Mouse (Mus musculus): ENCODE measurements around the gene Lta. TPM values are rescaled to one million over a fixed set of nuclear protein-coding genes. Genes with fewer than 3 reads are reported as not detected.

Lta gene
- total and polyA plus RNA-seq, 3 experiments, result 0.24 TPM; not detected in 2

DNA sequence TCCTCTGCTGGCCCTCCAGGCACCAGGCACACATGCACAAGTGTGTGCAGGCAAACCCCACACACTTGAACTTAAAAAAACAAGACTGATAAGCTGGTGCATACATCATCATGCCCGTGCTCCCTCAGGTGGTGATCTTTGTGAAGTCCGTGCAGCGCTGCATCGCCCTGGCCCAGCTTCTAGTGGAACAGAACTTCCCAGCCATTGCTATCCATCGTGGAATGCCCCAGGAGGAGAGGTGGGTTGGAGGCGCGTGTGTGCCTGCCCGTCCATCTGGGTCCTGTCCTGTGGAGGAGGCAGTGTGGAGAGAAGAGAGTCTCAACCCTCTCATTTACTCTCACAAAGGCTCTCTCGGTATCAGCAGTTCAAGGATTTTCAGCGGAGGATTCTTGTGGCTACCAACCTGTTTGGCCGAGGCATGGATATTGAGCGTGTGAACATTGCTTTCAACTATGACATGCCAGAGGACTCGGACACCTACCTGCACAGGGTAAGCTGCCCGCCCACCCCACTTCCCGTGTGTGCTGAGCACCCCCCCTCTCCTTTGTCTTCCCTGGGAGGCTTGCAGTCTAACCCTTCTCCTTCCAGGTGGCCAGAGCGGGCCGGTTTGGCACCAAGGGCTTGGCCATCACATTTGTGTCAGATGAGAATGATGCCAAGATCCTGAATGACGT is 47.6 kb upstream of the Lta start:
- H3K9me3 ChIP-seq (replicated peaks; ENCODE audit: insufficient read depth, low read length), result no peaks in the 10 kb centered on the region
- DNase-seq (ENCODE audit: low read depth, low spot score), result no peak
- no peak overlapping the region for H3K27ac ChIP-seq (ENCODE audit: control insufficient read depth, low read depth, low read length)
- peaks cover 0 to 4% of the 10 kb centered on the region in 2 experiments; a peak in 2 of 4 replicates for H3K4me1 ChIP-seq (ENCODE audit: control insufficient read depth in 1 of 2, insufficient read depth in 2 of 2, low read length in 2 of 2)
- H3K27me3 ChIP-seq (ENCODE audit: control insufficient read depth in 1 of 2, insufficient read depth in 2 of 2, low read length in 2 of 2), result no peaks in the 10 kb centered on the region
- H3K4me3 ChIP-seq (ENCODE audit: control insufficient read depth in 1 of 2, insufficient read depth in 1 of 2, low read depth in 2 of 2, low read length in 2 of 2), result no peak overlapping the region
- peaks cover 0 to 14% of the 10 kb centered on the region in 2 experiments; a peak in 2 of 4 replicates for H3K36me3 ChIP-seq (ENCODE audit: control insufficient read depth in 1 of 2, insufficient read depth in 2 of 2, low read length in 2 of 2)
- H3K79me2 ChIP-seq (ENCODE audit: control insufficient read depth, insufficient read depth, low read length, poor library complexity), result peaks cover 2% of the 10 kb centered on the region; the same call in 1 of the 2 replicates
- TF ChIP-seq POLR2AphosphoS2 (IDR thresholded peaks at IDR 0.05; ENCODE audit: low read length) (peak; percentile 63; the same call in 1 of the 2 replicates), USF2 (IDR thresholded peaks at IDR 0.05; ENCODE audit: borderline replicate concordance in 1 of 2, insufficient read depth in 1 of 2, low read depth in 1 of 2, low read length in 2 of 2) (no peak), NELFE (IDR thresholded peaks at IDR 0.05; ENCODE audit: low read depth, low read length) (no peak), MAZ (IDR thresholded peaks at IDR 0.05; ENCODE audit: low read depth, low read length) (no peak), MXI1 (IDR thresholded peaks at IDR 0.05; ENCODE audit: low read depth, low read length) (no peak), RCOR1 (IDR thresholded peaks at IDR 0.05; ENCODE audit: low read depth, low read length) (no peak), TBP (IDR thresholded peaks at IDR 0.05; ENCODE audit: low read depth, low read length) (no peak), GABPA (IDR thresholded peaks at IDR 0.05; ENCODE audit: low read depth, low read length) (no peak), ZC3H11A (IDR thresholded peaks at IDR 0.05; ENCODE audit: low read depth, low read length) (no peak), EP300 (IDR thresholded peaks at IDR 0.05; ENCODE audit: low read depth in 1 of 2, low read length in 2 of 2) (no peak), NRF1 (IDR thresholded peaks at IDR 0.05; ENCODE audit: insufficient read depth, low read depth, low read length, poor library complexity, severe bottlenecking) (no peak), ZMIZ1 (IDR thresholded peaks at IDR 0.05; ENCODE audit: low read depth, low read length) (peak; percentile 15; the same call in 1 of the 2 replicates)
- H3K9ac ChIP-seq (ENCODE audit: control insufficient read depth, low read depth, low read length, poor library complexity, severe bottlenecking), result no peak overlapping the region

DNA sequence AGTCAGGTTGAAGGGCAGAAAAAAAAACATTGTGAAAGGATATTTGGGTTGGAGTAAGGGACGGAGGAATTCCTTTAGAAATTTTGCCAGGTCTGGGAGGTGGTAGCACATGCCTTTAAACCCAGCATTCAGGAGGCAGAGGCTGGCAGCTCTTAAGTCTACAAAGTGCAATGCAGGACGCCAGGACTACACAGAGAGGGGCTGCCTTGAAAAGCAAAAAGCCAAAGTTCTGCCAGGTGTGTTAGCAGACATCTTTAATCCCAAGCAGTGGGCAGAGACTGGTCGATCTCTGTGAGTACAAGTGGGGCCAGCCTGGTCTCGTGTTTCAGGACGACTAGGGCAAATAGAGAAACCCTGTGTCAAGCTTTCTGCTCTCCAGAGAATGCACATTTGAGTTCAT is 46.8 kb upstream of the Lta start:
- DNase-seq (ENCODE audit: low read depth, low spot score), result no peak
- no peak overlapping the region for H3K27ac ChIP-seq (ENCODE audit: control insufficient read depth, low read depth, low read length)
- TF ChIP-seq RCOR1 (IDR thresholded peaks at IDR 0.05; ENCODE audit: low read depth, low read length), result no peak
- no peak for TF ChIP-seq EP300 (IDR thresholded peaks at IDR 0.05; ENCODE audit: low read depth in 1 of 2, low read length in 2 of 2)
- TF ChIP-seq GABPA (IDR thresholded peaks at IDR 0.05; ENCODE audit: low read depth, low read length), result no peak
- no peak for TF ChIP-seq USF1 (IDR thresholded peaks at IDR 0.05; ENCODE audit: low read depth, low read length)
- no peak; a peak in 1 of 4 replicates for TF ChIP-seq POLR2A (IDR thresholded peaks at IDR 0.05; ENCODE audit: control insufficient read depth in 1 of 2, insufficient read depth in 1 of 2, low read depth in 1 of 2, low read length in 2 of 2, poor library complexity in 1 of 2)
- no peak for TF ChIP-seq NELFE (IDR thresholded peaks at IDR 0.05; ENCODE audit: low read depth, low read length)
- TF ChIP-seq POLR2AphosphoS5 (IDR thresholded peaks at IDR 0.05; ENCODE audit: borderline replicate concordance, low read depth, low read length), result no peak
- TF ChIP-seq RAD21 (IDR thresholded peaks at IDR 0.05; ENCODE audit: low read depth, low read length), result no peak
- no peak for TF ChIP-seq E2F4 (IDR thresholded peaks at IDR 0.05; ENCODE audit: borderline replicate concordance, low read depth, low read length)
- no peak for TF ChIP-seq JUND (IDR thresholded peaks at IDR 0.05; ENCODE audit: low read depth, low read length)
- no peak for TF ChIP-seq HCFC1 (IDR thresholded peaks at IDR 0.05; ENCODE audit: low read depth, low read length)
- TF ChIP-seq KAT2A (conservative IDR thresholded peaks at IDR 0.05; ENCODE audit: low read depth, low read length), result no peak
- no peak for TF ChIP-seq CTCF (IDR thresholded peaks at IDR 0.05 in 2 of 3, conservative IDR thresholded peaks at IDR 0.05 in 1 of 3; ENCODE audit: control insufficient read depth in 1 of 3, insufficient read depth in 1 of 3, low read depth in 2 of 3, low read length in 3 of 3, poor library complexity in 1 of 3, severe bottlenecking in 1 of 3)
- TF ChIP-seq MXI1 (IDR thresholded peaks at IDR 0.05; ENCODE audit: low read depth, low read length), result no peak
- TF ChIP-seq MYB (IDR thresholded peaks at IDR 0.05; ENCODE audit: low read depth, low read length), result no peak
- H3K36me3 ChIP-seq (ENCODE audit: control insufficient read depth in 1 of 2, insufficient read depth in 2 of 2, low read length in 2 of 2), result peaks cover 0 to 22% of the 10 kb centered on the region in 2 experiments; a peak in 2 of 4 replicates
- no peaks in the 10 kb centered on the region for H3K9me3 ChIP-seq (replicated peaks; ENCODE audit: insufficient read depth, low read length)
- no peak overlapping the region for H3K4me3 ChIP-seq (ENCODE audit: control insufficient read depth in 1 of 2, insufficient read depth in 1 of 2, low read depth in 2 of 2, low read length in 2 of 2)
- no peak overlapping the region for H3K9ac ChIP-seq (ENCODE audit: control insufficient read depth, low read depth, low read length, poor library complexity, severe bottlenecking)
- peaks cover 4% of the 10 kb centered on the region; the same call in 1 of the 2 replicates for H3K79me2 ChIP-seq (ENCODE audit: control insufficient read depth, insufficient read depth, low read length, poor library complexity)
- peaks cover 0 to under 1% of the 10 kb centered on the region in 2 experiments; a peak in 2 of 4 replicates for H3K4me1 ChIP-seq (ENCODE audit: control insufficient read depth in 1 of 2, insufficient read depth in 2 of 2, low read length in 2 of 2)
- no peaks in the 10 kb centered on the region for H3K27me3 ChIP-seq (ENCODE audit: control insufficient read depth in 1 of 2, insufficient read depth in 2 of 2, low read length in 2 of 2)
